Mouse (Mus musculus): ENCODE measurements at regions not wholly inside any gene's neighbourhood (a gene's known extent, or its start where the extent isn't known, plus 50 kb on each side); places are given as distances from the start of the nearest gene placed in this dataset.

DNA sequence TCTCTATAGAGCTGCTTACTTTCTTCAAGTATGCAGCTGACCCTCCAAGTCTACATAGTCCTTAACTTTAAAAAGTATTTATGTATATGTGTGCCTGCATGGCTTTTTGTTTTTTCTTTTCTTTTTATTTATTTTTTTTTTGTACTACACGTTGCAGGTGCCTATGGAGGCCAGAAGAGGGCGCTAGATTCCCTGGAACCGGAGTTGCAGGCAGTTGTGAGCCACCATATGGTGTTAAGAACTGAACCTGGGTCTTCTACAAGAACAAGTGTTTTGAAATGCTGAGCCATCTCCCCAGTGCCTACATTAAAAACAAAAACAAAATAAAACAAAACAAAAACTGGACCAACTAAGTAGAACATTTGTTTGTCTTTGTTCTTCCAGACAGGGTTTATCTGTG lies 325.9 kb upstream of the Dio3 start:
- TF ChIP-seq POLR2A (IDR thresholded peaks at IDR 0.05; ENCODE audit: low read depth, low read length) (no peak), CTCF (IDR thresholded peaks at IDR 0.05; ENCODE audit: extremely low read depth, insufficient read depth, insufficient read length, insufficient replicate concordance) (no peak)
